In the genomic region with DNA sequence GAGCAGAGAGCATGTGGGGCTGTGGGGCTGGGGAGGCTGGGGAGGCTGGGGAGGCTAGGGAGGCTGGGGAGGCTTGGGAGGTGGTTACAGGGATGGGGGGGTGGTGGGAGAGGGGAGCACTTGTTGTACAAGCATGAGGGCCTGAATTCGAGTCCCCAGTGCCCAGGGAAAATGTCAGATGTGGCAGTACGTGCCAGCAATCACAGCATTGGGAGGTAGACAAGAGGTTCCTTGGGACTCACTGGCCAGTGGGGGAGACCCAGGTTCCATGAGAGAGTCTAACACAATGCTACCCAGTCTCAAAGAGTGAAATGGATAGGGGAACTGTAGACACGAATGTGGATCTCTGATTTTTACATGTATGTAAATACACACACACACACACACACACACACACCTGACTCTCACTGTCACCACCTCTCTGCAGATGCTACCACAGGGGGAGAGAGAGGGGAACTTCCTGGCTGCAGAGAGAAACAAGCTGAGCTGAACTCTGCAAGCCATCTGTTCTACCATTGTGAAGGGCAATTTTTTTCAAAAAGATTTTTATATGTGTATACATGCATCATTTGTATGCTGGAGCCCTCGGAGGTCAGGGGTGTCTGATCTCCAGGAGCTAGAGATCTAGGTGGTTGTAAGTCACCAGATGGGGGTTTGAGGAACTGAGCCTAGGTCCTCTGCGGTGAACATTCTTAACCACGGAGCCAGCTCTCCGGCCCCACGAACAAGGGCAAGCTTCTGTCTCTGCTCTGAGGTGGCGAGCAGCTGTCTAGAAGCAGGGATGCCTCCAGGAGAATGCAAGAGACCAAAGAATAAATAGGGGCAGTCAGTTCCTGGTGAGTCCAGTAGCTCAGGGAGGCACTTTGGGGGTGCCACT, we compare ENCODE assay signal across 11 mouse cellular contexts. TPM values are rescaled to one million over a fixed set of nuclear protein-coding genes. Genes with fewer than 3 reads are reported as not detected.
A peak's percentile ranks its signal among the peaks of the same experiment; 100 is the strongest.
DNase-seq lines count a peak whose midpoint lies in the region; ATAC-seq and TF ChIP-seq lines count a peak whose summit lies in the region.
"Had no signal": no experiment of that assay in that cellular context is flagged by ENCODE, and none has a peak within 500 bp of the region (broad histone marks: within the 10 kb centered on the region; RNA-seq: fewer than 3 reads in every experiment).

No protein-coding gene starts in this region.

- H3K27me3 ChIP-seq in embryonic facial prominence, embryonic 11.5 days (ENCODE audit: control insufficient read depth, insufficient read depth, low read length), result no peaks in the 10 kb centered on the region
- no peaks in the 10 kb centered on the region for H3K27me3 ChIP-seq in limb, embryonic 14.5 days (ENCODE audit: control insufficient read depth, insufficient read depth, low read length)
- H3K27me3 ChIP-seq: lung, embryonic 15.5 days had no signal

- no peak for TF ChIP-seq POLR2A in limb, embryonic 14.5 days (IDR thresholded peaks at IDR 0.05; ENCODE audit: borderline replicate concordance, extremely low read depth, insufficient read depth, insufficient read length)

- 72% methylated on average over 9 of the region's 9 CpGs for WGBS in embryonic facial prominence, embryonic 11.5 days
- WGBS in limb, embryonic 14.5 days, result 68% methylated on average over 9 of the region's 9 CpGs

- no peak overlapping the region for H3K4me2 ChIP-seq in embryonic facial prominence, embryonic 11.5 days (ENCODE audit: low read depth, low read length)
- H3K4me2 ChIP-seq in limb, embryonic 14.5 days (replicated peaks; ENCODE audit: low read depth, low read length, severe bottlenecking), result no peak overlapping the region
- H3K4me2 ChIP-seq: lung, embryonic 15.5 days had no signal

- H3K9ac ChIP-seq in embryonic facial prominence, embryonic 11.5 days (replicated peaks; ENCODE audit: low read length), result no peak overlapping the region
- H3K9ac ChIP-seq in limb, embryonic 14.5 days (ENCODE audit: low read depth, low read length, severe bottlenecking), result no peak overlapping the region
- H3K9ac ChIP-seq: lung, embryonic 15.5 days had no signal

- no peak for DNase-seq in left cerebral cortex, adult 2 months (ENCODE audit: extremely low spot score in 1 of 2, low spot score in 2 of 2)
- no peak for DNase-seq in left cerebral cortex, adult 11 months (ENCODE audit: low spot score)
- no peak for DNase-seq in embryonic facial prominence, embryonic 11.5 days (ENCODE audit: low spot score)
- no peak for DNase-seq in limb, embryonic 14.5 days (ENCODE audit: low spot score)
- peak; percentile 86 for DNase-seq in thymus, postnatal 0 days (ENCODE audit: low spot score)
- DNase-seq in gastrocnemius, postnatal 4 days (ENCODE audit: low spot score in 2 of 2), result no peak
- DNase-seq in urinary bladder, postnatal 4 days (ENCODE audit: low spot score in 2 of 2), result no peak
- DNase-seq in c-Kit-positive CD71-positive TER-119-positive erythroid progenitor cells, embryonic 14.5 days (ENCODE audit: low spot score), result no peak
- DNase-seq: cerebellum, postnatal 36 days; gastrocnemius, postnatal 25 days had no signal

- no peak for ATAC-seq in embryonic facial prominence, embryonic 11.5 days (replicated peaks; ENCODE audit: insufficient number of reproducible peaks, low FRiP score, low TSS enrichment, low read depth)
- ATAC-seq in limb, embryonic 14.5 days (ENCODE audit: low FRiP score, low read depth), result no peak

- no peaks in the 10 kb centered on the region; the same call in 1 of the 2 replicates for H3K36me3 ChIP-seq in embryonic facial prominence, embryonic 11.5 days (replicated peaks; ENCODE audit: control insufficient read depth, insufficient read depth, low read depth, low read length)
- peaks cover 8% of the 10 kb centered on the region for H3K36me3 ChIP-seq in limb, embryonic 14.5 days (ENCODE audit: control insufficient read depth, insufficient read depth, low read length)
- H3K36me3 ChIP-seq: lung, embryonic 15.5 days had no signal

- TF ChIP-seq CTCF in left cerebral cortex, adult 2 months (IDR thresholded peaks at IDR 0.05), result no peak

- no peak overlapping the region for H3K4me3 ChIP-seq in left cerebral cortex, adult 2 months
- H3K4me3 ChIP-seq in embryonic facial prominence, embryonic 11.5 days (ENCODE audit: low read depth, low read length), result no peak overlapping the region
- H3K4me3 ChIP-seq in limb, embryonic 14.5 days (replicated peaks; ENCODE audit: low read length), result no peak overlapping the region
- H3K4me3 ChIP-seq: lung, embryonic 15.5 days had no signal

- no peaks in the 10 kb centered on the region; the same call in 1 of the 2 replicates for H3K4me1 ChIP-seq in embryonic facial prominence, embryonic 11.5 days (ENCODE audit: control insufficient read depth, insufficient read depth, low read length)
- peaks cover 15% of the 10 kb centered on the region for H3K4me1 ChIP-seq in limb, embryonic 14.5 days (ENCODE audit: control insufficient read depth, insufficient read depth, low read length)

- H3K9me3 ChIP-seq in embryonic facial prominence, embryonic 11.5 days (replicated peaks; ENCODE audit: control insufficient read depth, low read length), result no peaks in the 10 kb centered on the region
- no peaks in the 10 kb centered on the region for H3K9me3 ChIP-seq in limb, embryonic 14.5 days (ENCODE audit: control insufficient read depth, low read length)
- H3K9me3 ChIP-seq: lung, embryonic 15.5 days had no signal

- peak overlapping the region; percentile 57 for H3K27ac ChIP-seq in left cerebral cortex, adult 2 months
- peak overlapping the region; percentile 5; the same call in 1 of the 2 replicates for H3K27ac ChIP-seq in embryonic facial prominence, embryonic 11.5 days (replicated peaks; ENCODE audit: low read depth, low read length)
- 0 out of 2 replicates have a peak overlapping the region, but pooled peaks have one; percentile 9 for H3K27ac ChIP-seq in limb, embryonic 14.5 days (replicated peaks; ENCODE audit: low read depth, low read length)
- H3K27ac ChIP-seq: lung, embryonic 15.5 days had no signal

- intact Hi-C loops in left cerebral cortex, adult 2 months (cut with DNase I), result loop anchor here (5.0 kb wide), 1 partner anchor 67 kb away; no protein-coding TSS in a partner anchor

RNA-seq across cellular contexts. Expression of a gene that starts 28.0 kb away (rescaled TPM):
- 1 to 10 TPM; 2.1 to 2.2 TPM for total RNA-seq in left cerebral cortex, adult 2 months (2021)
- polyA plus RNA-seq in embryonic facial prominence, embryonic 11.5 days (2014; fragmentation: Nextera tagmentation; extraction: Ambion mirVana), result 10.6 and 10.8 TPM in 2 replicates
- polyA plus RNA-seq in limb, embryonic 14.5 days (2012; rRNA removed), result 9.6 and 10.4 TPM in 2 replicates
- polyA plus RNA-seq in limb, embryonic 14.5 days (2014; fragmentation: Nextera tagmentation; extraction: Ambion mirVana), result 8.6 and 8.9 TPM in 2 replicates
- polyA plus RNA-seq in thymus, postnatal 0 days (2015; fragmentation: Nextera tagmentation; extraction: Ambion mirVana), result 22.3 and 24.6 TPM in 2 replicates
- total RNA-seq in gastrocnemius, postnatal 4 days (2021), result 1 to 10 TPM; 7.9 to 9.5 TPM

RNA-seq across cellular contexts. Expression of a gene that starts 29.7 kb away (rescaled TPM):
- total RNA-seq in left cerebral cortex, adult 2 months (2021), result 10 to 100 TPM; 13.5 to 13.7 TPM
- polyA plus RNA-seq in embryonic facial prominence, embryonic 11.5 days (2014; fragmentation: Nextera tagmentation; extraction: Ambion mirVana), result 3.3 and 3.5 TPM in 2 replicates
- 28.3 and 38.3 TPM in 2 replicates for polyA plus RNA-seq in limb, embryonic 14.5 days (2012; rRNA removed)
- polyA plus RNA-seq in limb, embryonic 14.5 days (2014; fragmentation: Nextera tagmentation; extraction: Ambion mirVana), result 5.5 TPM in 2 replicates
- 1.8 and 3.3 TPM in 2 replicates for polyA plus RNA-seq in thymus, postnatal 0 days (2015; fragmentation: Nextera tagmentation; extraction: Ambion mirVana)
- 1 to 10 TPM; 7.6 to 10.0 TPM for total RNA-seq in gastrocnemius, postnatal 4 days (2021)

RNA-seq across cellular contexts. Expression of a gene that starts 49.6 kb away (rescaled TPM):
- total RNA-seq in left cerebral cortex, adult 2 months (2021), result 10 to 100 TPM; 41.2 to 42.5 TPM
- 8.3 and 9.0 TPM in 2 replicates for polyA plus RNA-seq in embryonic facial prominence, embryonic 11.5 days (2014; fragmentation: Nextera tagmentation; extraction: Ambion mirVana)
- 11.5 and 13.7 TPM in 2 replicates for polyA plus RNA-seq in limb, embryonic 14.5 days (2012; rRNA removed)
- 7.6 and 8.9 TPM in 2 replicates for polyA plus RNA-seq in limb, embryonic 14.5 days (2014; fragmentation: Nextera tagmentation; extraction: Ambion mirVana)
- 23.8 and 34.3 TPM in 2 replicates for polyA plus RNA-seq in thymus, postnatal 0 days (2015; fragmentation: Nextera tagmentation; extraction: Ambion mirVana)
- total RNA-seq in gastrocnemius, postnatal 4 days (2021), result 10 to 100 TPM; 16.6 to 17.0 TPM

Comparison
In these comparisons a context has a peak if more than half of its experiments do, and no peak if none do; other contexts are left out.
1. H3K27ac ChIP-seq: peak in every context shown above with its lines; median percentile 57 in left cerebral cortex, adult 2 months; 9 in limb, embryonic 14.5 days; 5 in embryonic facial prominence, embryonic 11.5 days.